ENCODE assay signal across 22 mouse cellular contexts in the genomic region with DNA sequence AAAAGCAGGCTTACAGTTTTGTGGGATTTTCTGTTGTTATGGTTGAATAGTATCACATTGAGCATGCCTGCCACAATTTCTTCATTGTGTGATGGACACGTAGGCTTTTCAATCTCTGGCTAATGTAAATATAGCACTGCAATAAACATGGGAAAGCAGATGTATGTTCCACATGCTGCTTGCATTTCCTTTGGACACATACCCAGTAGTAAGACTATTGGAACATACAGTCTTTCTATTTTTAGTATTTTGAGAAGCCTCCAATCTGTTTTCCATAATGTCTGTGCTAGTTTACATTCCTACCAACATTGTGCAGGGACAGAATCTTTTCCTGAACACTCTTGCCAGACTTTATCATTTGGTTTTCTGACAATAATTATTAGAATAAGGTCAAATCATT.
"Had no signal": no experiment of that assay in that cellular context is flagged by ENCODE, and none has a peak within 500 bp of the region (broad histone marks: within the 10 kb centered on the region; RNA-seq: fewer than 3 reads in every experiment).

No protein-coding gene starts in this region.

- H3K9ac ChIP-seq: limb, embryonic 12.5 days; limb, embryonic 15.5 days; liver, embryonic 14.5 days; liver, postnatal 0 days; lung, embryonic 14.5 days; neural tube, embryonic 12.5 days; neural tube, embryonic 15.5 days had no signal

- H3K4me2 ChIP-seq: limb, embryonic 12.5 days; limb, embryonic 15.5 days; liver, embryonic 11.5 days; lung, embryonic 14.5 days; midbrain, embryonic 11.5 days; neural tube, embryonic 12.5 days; neural tube, embryonic 15.5 days had no signal

- H3K27me3 ChIP-seq: limb, embryonic 12.5 days; limb, embryonic 15.5 days; neural tube, embryonic 12.5 days; neural tube, embryonic 15.5 days had no signal

- ATAC-seq: liver, postnatal 0 days had no signal

- H3K27ac ChIP-seq: limb, embryonic 12.5 days; limb, embryonic 15.5 days; liver, embryonic 14.5 days; neural tube, embryonic 12.5 days; neural tube, embryonic 15.5 days; stomach, postnatal 0 days had no signal

- DNase-seq: kidney, postnatal 14 days; kidney, postnatal 4 days; left cerebral cortex, postnatal 4 days; liver, postnatal 0 days; lung, embryonic 14.5 days; lung, postnatal 10 days; lung, postnatal 4 days; midbrain, embryonic 14.5 days; right cerebral cortex, adult 18-20 months; right cerebral cortex, postnatal 14 days; right cerebral cortex, postnatal 4 days; thymus, adult 2 months; thymus, postnatal 14 days; thymus, postnatal 4 days had no signal

- H3K4me3 ChIP-seq: limb, embryonic 12.5 days; limb, embryonic 15.5 days; neural tube, embryonic 12.5 days; neural tube, embryonic 15.5 days had no signal

- H3K4me1 ChIP-seq: limb, embryonic 12.5 days; limb, embryonic 15.5 days; neural tube, embryonic 12.5 days; neural tube, embryonic 15.5 days had no signal

- H3K9me3 ChIP-seq: limb, embryonic 12.5 days; limb, embryonic 15.5 days; neural tube, embryonic 12.5 days; neural tube, embryonic 15.5 days had no signal

- H3K36me3 ChIP-seq: limb, embryonic 12.5 days; limb, embryonic 15.5 days; neural tube, embryonic 12.5 days; neural tube, embryonic 15.5 days had no signal
